Mouse (Mus musculus) heart, embryonic 15.5 days (tissue): ENCODE results near the gene Zfp683. TPM values are rescaled to one million over a fixed set of nuclear protein-coding genes. Genes with fewer than 3 reads are reported as not detected.

Experiments
- polyA plus RNA-seq: library from polyadenylated mRNA; unstranded; fragments of >200 nt; fragmentation: Nextera tagmentation; extraction: Ambion mirVana; gene quantifications from 2 replicates; pipeline ENCODE4 v1.2.1, GENCODE M21; 2015

Zfp683 gene
- polyA plus RNA-seq, 1 experiment from 2014 or later = not detected

Other genes starting within 250 kb of the Zfp683 start
- gene Rps6ka1, start 166.0 kb upstream of the Zfp683 start, polyA plus RNA-seq = 12.6 and 20.5 TPM in 2 replicates
- 1,322 and 1,413 TPM in 2 replicates for gene Hmgn2, start 85.2 kb upstream of the Zfp683 start, polyA plus RNA-seq
- gene Dhdds, start 52.9 kb upstream of the Zfp683 start, polyA plus RNA-seq = 31.4 and 35.4 TPM in 2 replicates
- 0.14 and 0.19 TPM in 2 replicates for gene Lin28a, start 35.0 kb upstream of the Zfp683 start, polyA plus RNA-seq
- 0.30 and 0.61 TPM in 2 replicates for gene Crybg2, start 7.0 kb downstream of the Zfp683 start, polyA plus RNA-seq
- gene Cd52, start 41.2 kb downstream of the Zfp683 start, polyA plus RNA-seq = 11.6 and 23.8 TPM in 2 replicates
- gene Ubxn11, start 48.7 kb downstream of the Zfp683 start, polyA plus RNA-seq = 1.8 and 3.9 TPM in 2 replicates
- gene Sh3bgrl3, start 75.0 kb downstream of the Zfp683 start, polyA plus RNA-seq = 174 and 239 TPM in 2 replicates
- gene Cep85, start 133.3 kb downstream of the Zfp683 start, polyA plus RNA-seq = 38.2 and 42.0 TPM in 2 replicates
- gene Gm7534, start 149.2 kb downstream of the Zfp683 start, polyA plus RNA-seq = not detected in 2 replicates
- gene Catsper4, start 173.5 kb downstream of the Zfp683 start, polyA plus RNA-seq = 0.09 TPM in 1 of 2 replicates, not detected in the other
- gene Cnksr1, start 184.6 kb downstream of the Zfp683 start, polyA plus RNA-seq = 1.2 and 2.4 TPM in 2 replicates
- 0.26 and 0.30 TPM in 2 replicates for gene E130218I03Rik, start 189.8 kb downstream of the Zfp683 start, polyA plus RNA-seq
- gene Zfp593, start 191.8 kb downstream of the Zfp683 start, polyA plus RNA-seq = 7.4 and 9.1 TPM in 2 replicates
- not detected in 2 replicates for gene Gm30191, start 193.1 kb downstream of the Zfp683 start, polyA plus RNA-seq
- 5.0 and 5.1 TPM in 2 replicates for gene Grrp1, start 200.3 kb downstream of the Zfp683 start, polyA plus RNA-seq
- gene Pdik1l, start 234.1 kb downstream of the Zfp683 start, polyA plus RNA-seq = 11.3 and 14.3 TPM in 2 replicates